Mouse (Mus musculus) heart, adult 2 months (tissue): ENCODE measurements at regions not wholly inside any gene's neighbourhood (a gene's known extent, or its start where the extent isn't known, plus 50 kb on each side); places are given as distances from the start of the nearest gene placed in this dataset.

ENCODE experiments used
- CTCF ChIP-seq: fragments of 200-600 bp; IDR thresholded peaks from 2 replicates; pipeline ENCODE4 v1.8.1; 2022; ENCODE audit warnings: antibody characterized with exemption, mild to moderate bottlenecking, moderate library complexity
- EP300 ChIP-seq: fragments of 200-500 bp; IDR thresholded peaks from 2 replicates; pipeline ENCODE4 v1.6.1; 2011; ENCODE audit warnings: low read depth, low read length, control low read depth; ENCODE audit not compliant: insufficient read depth
- POLR2A ChIP-seq: fragments of 200-500 bp; IDR thresholded peaks from 2 replicates; pipeline ENCODE4 v1.6.1; 2011; ENCODE audit warnings: mild to moderate bottlenecking, low read depth, low read length, control low read depth; ENCODE audit not compliant: insufficient read depth

GRCm38 (mm10) chr9:72205815-72206214 is 68.8 kb upstream of the Zfp280d start:
- TF ChIP-seq POLR2A = no peak
- TF ChIP-seq CTCF = no peak
- no peak for TF ChIP-seq EP300
